Mouse (Mus musculus) liver, embryonic 13.5 days (tissue): ENCODE results near the gene Gm6096. TPM values are rescaled to one million over a fixed set of nuclear protein-coding genes. Genes with fewer than 3 reads are reported as not detected.

Experiments used
- ATAC-seq: fragments of 200-750 bp; cut with Nextera tagmentation; 2 replicates; pipeline ENCODE4 v1.8.0; 2017; ENCODE audit warnings: low read depth, mild to moderate bottlenecking, moderate number of reproducible peaks, moderate library complexity
- DNase-seq: peaks from one replicate; pipeline ENCODE4 v3.0.0; 2022
- H3K27ac ChIP-seq: fragments of 300-500 bp; sonication (generic); 2 replicates; pipeline ENCODE4 v1.5.1; 2015; ENCODE audit warnings: moderate library complexity, mild to moderate bottlenecking, inconsistent platforms
- H3K27me3 ChIP-seq: fragments of 300-500 bp; sonication (generic); 2 replicates; pipeline ENCODE4 v1.6.1; 2015; ENCODE audit warnings: mild to moderate bottlenecking, inconsistent platforms
- H3K36me3 ChIP-seq: fragments of 300-500 bp; sonication (generic); 2 replicates; pipeline ENCODE4 v1.6.1; 2015; ENCODE audit warnings: mild to moderate bottlenecking, inconsistent platforms
- H3K4me1 ChIP-seq: fragments of 300-500 bp; sonication (generic); replicated peaks from 2 replicates; pipeline ENCODE4 v1.6.1; 2015; ENCODE audit warnings: inconsistent platforms
- H3K4me2 ChIP-seq: fragments of 300-500 bp; sonication (generic); 2 replicates; pipeline ENCODE4 v1.6.1; 2015; ENCODE audit warnings: inconsistent platforms, mild to moderate bottlenecking, moderate library complexity
- H3K4me3 ChIP-seq: fragments of 300-500 bp; sonication (generic); replicated peaks from 2 replicates; pipeline ENCODE4 v1.5.1; 2015; ENCODE audit warnings: mild to moderate bottlenecking, inconsistent platforms
- H3K9ac ChIP-seq: fragments of 300-500 bp; sonication (generic); 2 replicates; pipeline ENCODE4 v1.6.1; 2015; ENCODE audit warnings: mild to moderate bottlenecking, inconsistent platforms
- H3K9me3 ChIP-seq: fragments of 300-500 bp; sonication (generic); replicated peaks from 2 replicates; pipeline ENCODE4 v1.6.1; 2016; ENCODE audit warnings: inconsistent platforms
- WGBS: fragments of 180-500 bp; shearing (Covaris S2); methylation state at CpG from one replicate; pipeline ENCODE4 v1.1.7; 2015; ENCODE audit not compliant: insufficient replicate concordance; 5-methylcytosine and 5-hydroxymethylcytosine counted together
- polyA plus RNA-seq: library from polyadenylated mRNA; unstranded; fragments of >200 nt; fragmentation: Nextera tagmentation; extraction: Ambion mirVana; gene quantifications from 2 replicates; pipeline ENCODE4 v1.2.1, GENCODE M21; 2015

Gm6096 gene
- polyA plus RNA-seq, 1 experiment from 2014 or later = not detected

GRCm38 (mm10) chr7:34272465-34272864 is 21.6 kb downstream of the Gm6096 start:
- H3K4me1 ChIP-seq = peaks cover 7% of the 10 kb centered on the region
- no peak overlapping the region for H3K4me2 ChIP-seq
- H3K9ac ChIP-seq = no peak overlapping the region
- no peak overlapping the region for H3K4me3 ChIP-seq
- no peak for DNase-seq
- H3K9me3 ChIP-seq = no peaks in the 10 kb centered on the region
- H3K36me3 ChIP-seq = peaks cover 8% of the 10 kb centered on the region
- no peaks in the 10 kb centered on the region for H3K27me3 ChIP-seq
- ATAC-seq = no peak
- 54% methylated on average over 4 of the region's 4 CpGs for WGBS
- H3K27ac ChIP-seq = no peak overlapping the region

GRCm38 (mm10) chr7:34276066-34276465 is 25.2 kb downstream of the Gm6096 start:
- no peak overlapping the region for H3K9ac ChIP-seq
- ATAC-seq = no peak
- no peak overlapping the region for H3K4me2 ChIP-seq
- H3K4me3 ChIP-seq = no peak overlapping the region
- H3K9me3 ChIP-seq = no peaks in the 10 kb centered on the region
- DNase-seq = no peak
- H3K4me1 ChIP-seq = no peaks in the 10 kb centered on the region
- no peak overlapping the region for H3K27ac ChIP-seq
- peaks cover 12% of the 10 kb centered on the region for H3K36me3 ChIP-seq
- 89% methylated on average over 3 of the region's 3 CpGs for WGBS
- H3K27me3 ChIP-seq = no peaks in the 10 kb centered on the region

GRCm38 (mm10) chr7:34277656-34278055 is 26.8 kb downstream of the Gm6096 start:
- H3K36me3 ChIP-seq = peaks cover 12% of the 10 kb centered on the region
- ATAC-seq = no peak
- H3K9ac ChIP-seq = no peak overlapping the region
- no peaks in the 10 kb centered on the region for H3K4me1 ChIP-seq
- WGBS = 90% methylated on average over 2 of the region's 2 CpGs
- no peaks in the 10 kb centered on the region for H3K27me3 ChIP-seq
- no peak overlapping the region for H3K27ac ChIP-seq
- no peak for DNase-seq
- no peak overlapping the region for H3K4me2 ChIP-seq
- H3K4me3 ChIP-seq = no peak overlapping the region
- no peaks in the 10 kb centered on the region for H3K9me3 ChIP-seq

- H3K9me3 ChIP-seq = no peaks in the 10 kb centered on the region
- no peak overlapping the region for H3K9ac ChIP-seq
- H3K27ac ChIP-seq = peak overlapping the region; percentile 22; the same call in 1 of the 2 replicates
- H3K4me1 ChIP-seq = peaks cover 13% of the 10 kb centered on the region
- DNase-seq (no peak), ATAC-seq (no peak)
- H3K36me3 ChIP-seq = peaks cover 4% of the 10 kb centered on the region
- H3K4me3 ChIP-seq = no peak overlapping the region
- no peaks in the 10 kb centered on the region for H3K27me3 ChIP-seq
- H3K4me2 ChIP-seq = no peak overlapping the region
Observed at GRCm38 (mm10) chr7:34290450-34291151, 39.8 kb downstream of the Gm6096 start.

GRCm38 (mm10) chr7:34291265-34291664 is 40.4 kb downstream of the Gm6096 start:
- Histone ChIP-seq H3K4me1 (peaks cover 13% of the 10 kb centered on the region), H3K9me3 (no peaks in the 10 kb centered on the region), H3K9ac (no peak overlapping the region), H3K27me3 (no peaks in the 10 kb centered on the region), H3K4me3 (no peak overlapping the region), H3K4me2 (no peak overlapping the region), H3K36me3 (0 out of 2 replicates have a peak, but pooled peaks cover 3% of the 10 kb centered on the region), H3K27ac (peak overlapping the region; percentile 22; the same call in 1 of the 2 replicates)
- WGBS = 14% methylated on average over 1 of the region's 1 CpGs
- no peak for ATAC-seq
- no peak for DNase-seq

GRCm38 (mm10) chr7:34292633-34293032 is 41.8 kb downstream of the Gm6096 start:
- Histone ChIP-seq H3K4me2 (no peak overlapping the region), H3K9me3 (no peaks in the 10 kb centered on the region), H3K36me3 (0 out of 2 replicates have a peak, but pooled peaks cover 5% of the 10 kb centered on the region), H3K27me3 (no peaks in the 10 kb centered on the region), H3K9ac (no peak overlapping the region), H3K27ac (no peak overlapping the region), H3K4me1 (peaks cover 13% of the 10 kb centered on the region), H3K4me3 (no peak overlapping the region)
- DNase-seq = no peak
- WGBS = 88% methylated on average over 2 of the region's 2 CpGs
- no peak for ATAC-seq

- Histone ChIP-seq H3K36me3 (0 out of 2 replicates have a peak, but pooled peaks cover 5% of the 10 kb centered on the region), H3K27me3 (no peaks in the 10 kb centered on the region), H3K9me3 (no peaks in the 10 kb centered on the region), H3K4me1 (peaks cover 13% of the 10 kb centered on the region), H3K9ac (no peak overlapping the region), H3K4me3 (no peak overlapping the region), H3K4me2 (no peak overlapping the region), H3K27ac (no peak overlapping the region)
- ATAC-seq (no peak), DNase-seq (no peak)
- WGBS = 73% methylated on average over 3 of the region's 3 CpGs
Observed at GRCm38 (mm10) chr7:34296124-34296523, 45.3 kb downstream of the Gm6096 start.

- DNase-seq (no peak), ATAC-seq (no peak)
- 84% methylated on average over 2 of the region's 2 CpGs for WGBS
- no peak overlapping the region for H3K9ac ChIP-seq
- H3K27me3 ChIP-seq = no peaks in the 10 kb centered on the region
- no peak overlapping the region for H3K4me3 ChIP-seq
- no peak overlapping the region for H3K4me2 ChIP-seq
- H3K27ac ChIP-seq = no peak overlapping the region
- no peaks in the 10 kb centered on the region for H3K9me3 ChIP-seq
- peaks cover 11% of the 10 kb centered on the region for H3K36me3 ChIP-seq
- H3K4me1 ChIP-seq = peaks cover 22% of the 10 kb centered on the region
Observed at GRCm38 (mm10) chr7:34298818-34299217, 48.0 kb downstream of the Gm6096 start.

Other genes with a start within 250 kb of the Gm6096 start
- not detected in 2 replicates for gene Scgb2b27, start 237.1 kb upstream of the Gm6096 start, polyA plus RNA-seq
- not detected in 2 replicates for gene Scgb1b27, start 229.6 kb upstream of the Gm6096 start, polyA plus RNA-seq
- not detected in 2 replicates for gene Scgb1b30, start 155.6 kb upstream of the Gm6096 start, polyA plus RNA-seq
- gene Wtip, start 117.8 kb upstream of the Gm6096 start, polyA plus RNA-seq = 0.34 and 0.58 TPM in 2 replicates
- 131 and 146 TPM in 2 replicates for gene Uba2, start 81.4 kb upstream of the Gm6096 start, polyA plus RNA-seq
- gene Pdcd2l, start 54.4 kb upstream of the Gm6096 start, polyA plus RNA-seq = 31.8 and 32.1 TPM in 2 replicates
- gene Gpi1, start 20.7 kb upstream of the Gm6096 start, polyA plus RNA-seq = 137 and 150 TPM in 2 replicates
- 11.0 and 19.0 TPM in 2 replicates for gene 4931406P16Rik, start 62.5 kb downstream of the Gm6096 start, polyA plus RNA-seq
- gene Lsm14a, start 142.3 kb downstream of the Gm6096 start, polyA plus RNA-seq = 46.9 and 51.8 TPM in 2 replicates